Mouse (Mus musculus) right cerebral cortex, postnatal 14 days (tissue): Measurements from ENCODE around the gene Zfpm1.

Source experiments
- DNase-seq: peaks from one replicate; pipeline ENCODE4 v3.0.0; 2022

The Zfpm1 gene

DNA sequence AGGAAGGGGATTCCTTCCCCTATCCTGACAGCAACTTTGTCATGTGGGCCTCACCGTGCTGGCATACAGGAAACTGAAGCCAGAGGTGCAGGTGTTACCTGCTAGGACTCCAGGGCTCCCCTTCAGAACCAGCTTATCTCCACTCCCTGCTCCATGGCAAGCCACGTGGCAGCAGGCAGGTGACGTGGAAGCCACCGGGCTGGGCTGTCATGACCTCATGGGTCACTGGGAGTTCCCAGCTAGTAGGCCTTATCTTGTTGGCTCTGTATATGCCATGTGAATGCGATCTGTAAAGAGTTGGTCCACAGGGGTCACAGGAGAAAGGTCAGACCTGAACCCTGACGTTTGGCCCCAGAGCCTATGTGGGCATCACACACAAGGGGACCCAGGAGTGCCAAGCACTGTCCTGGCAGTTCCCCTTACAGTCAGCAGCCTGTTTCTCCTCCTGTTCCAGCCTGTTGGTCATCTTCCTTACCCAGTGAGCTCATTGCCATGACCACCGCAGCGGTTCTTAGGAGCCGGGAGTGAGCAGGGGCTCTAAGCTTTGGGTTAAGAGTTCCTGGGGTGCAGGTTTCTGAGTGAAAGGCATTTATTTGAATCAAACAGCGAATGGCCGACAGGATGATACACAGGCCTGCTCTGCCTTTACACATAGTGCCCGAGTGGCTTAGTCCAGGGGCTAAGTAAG is 48.6 kb downstream of the Zfpm1 start:
- DNase-seq: no peak

DNA sequence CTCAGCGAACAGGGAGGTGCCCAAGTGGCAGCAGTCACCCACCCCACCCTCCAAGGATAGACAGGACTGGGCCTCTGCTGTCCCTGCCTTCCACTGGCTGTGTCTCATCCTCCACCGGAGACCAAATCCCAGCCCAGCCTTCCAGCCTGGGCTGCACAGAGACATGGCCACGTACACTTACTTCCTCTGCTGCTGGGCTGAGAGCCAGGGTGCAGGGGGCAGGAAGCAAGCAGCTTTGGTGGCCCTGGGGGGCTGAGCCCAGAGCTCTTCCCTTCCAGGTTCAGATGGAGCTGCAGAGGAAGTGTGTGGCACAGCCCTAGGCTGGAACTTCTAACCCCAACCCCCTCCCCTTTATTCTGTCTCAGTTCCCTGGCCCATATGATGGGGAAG is 49.2 kb downstream of the Zfpm1 start:
- DNase-seq: no peak

DNA sequence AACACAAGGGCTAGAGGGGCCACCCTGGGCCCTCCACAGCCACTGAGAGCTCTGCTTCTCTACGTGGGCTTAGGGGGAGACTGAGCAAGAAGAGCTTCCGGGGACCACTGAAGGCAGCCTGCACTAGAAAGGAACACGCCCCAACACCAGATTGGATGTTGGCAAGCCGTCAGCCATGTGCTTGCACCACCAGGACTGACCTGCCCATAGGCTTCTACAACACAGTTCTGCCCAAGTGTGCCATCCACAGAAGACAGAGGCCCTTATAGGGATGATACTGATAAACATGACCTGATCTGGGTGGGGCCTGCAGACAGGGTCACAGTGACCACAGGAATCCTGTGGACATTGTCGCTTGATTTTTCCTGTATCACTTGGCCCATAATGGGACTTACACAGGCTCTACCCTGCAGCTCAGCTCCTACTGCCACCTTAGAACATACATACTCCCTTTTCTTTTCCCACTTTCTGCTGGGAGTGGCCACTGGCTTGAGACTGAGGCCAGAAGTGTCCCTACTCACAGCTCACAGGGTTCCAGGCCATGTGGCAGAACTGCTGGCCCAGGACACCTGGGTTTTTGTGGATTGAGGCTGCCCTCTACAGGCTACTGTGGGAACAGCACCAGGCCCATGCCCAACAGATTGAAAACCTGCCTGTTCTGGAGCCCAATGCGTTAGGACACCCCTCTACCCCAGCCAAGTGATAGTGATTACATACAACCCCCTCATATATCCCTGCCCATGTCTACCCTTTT is 51.0 kb downstream of the Zfpm1 start:
- peak; percentile 78 for DNase-seq

DNA sequence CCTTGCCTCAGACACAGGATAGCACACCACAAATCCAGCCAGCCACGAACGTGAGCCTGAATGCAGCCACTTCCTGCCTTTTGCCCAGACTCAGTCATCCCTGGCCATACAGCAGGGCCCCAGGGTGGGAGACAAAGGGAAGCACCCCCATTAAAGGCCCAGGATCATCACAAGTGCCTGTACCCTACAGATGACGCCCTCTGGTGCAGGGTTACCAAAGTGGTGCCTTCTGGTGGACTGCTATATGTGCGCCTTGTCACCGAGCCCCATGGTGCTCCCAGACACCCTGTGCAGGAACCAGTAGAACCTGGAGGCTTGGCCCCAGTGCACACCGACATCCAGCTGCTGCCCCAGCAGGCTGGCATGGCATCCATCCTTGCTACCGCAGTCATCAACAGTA is 51.6 kb downstream of the Zfpm1 start:
- DNase-seq: no peak

DNA sequence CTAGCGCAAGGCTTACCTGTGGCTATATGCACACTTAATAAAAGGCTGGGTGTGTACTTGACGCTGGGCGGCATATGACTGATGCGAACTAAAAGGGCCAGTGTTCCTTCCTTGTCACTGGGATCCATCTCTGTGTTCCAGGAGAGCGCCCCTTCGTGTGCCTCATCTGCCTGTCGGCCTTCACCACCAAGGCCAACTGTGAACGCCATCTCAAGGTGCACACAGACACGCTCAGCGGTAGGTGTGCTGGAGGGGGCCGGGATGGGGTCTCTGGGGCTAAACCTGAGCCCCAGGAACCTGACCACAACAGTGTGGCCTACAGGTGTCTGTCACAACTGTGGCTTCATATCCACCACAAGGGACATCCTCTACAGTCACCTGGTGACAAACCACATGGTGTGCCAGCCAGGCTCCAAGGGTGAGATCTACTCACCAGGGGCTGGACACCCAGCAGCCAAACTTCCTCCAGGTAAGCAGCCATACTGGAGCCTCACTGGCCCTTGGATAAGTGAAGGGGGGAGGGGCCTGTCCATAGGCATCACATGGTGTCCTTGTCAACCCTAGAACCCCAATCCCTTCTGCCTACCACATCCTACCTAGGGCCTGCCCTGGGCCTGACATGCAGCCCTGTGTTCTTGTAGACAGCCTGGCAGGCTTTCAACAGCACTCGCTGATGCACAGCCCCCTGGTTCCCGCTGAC is 53.0 kb downstream of the Zfpm1 start:
- no peak for DNase-seq

DNA sequence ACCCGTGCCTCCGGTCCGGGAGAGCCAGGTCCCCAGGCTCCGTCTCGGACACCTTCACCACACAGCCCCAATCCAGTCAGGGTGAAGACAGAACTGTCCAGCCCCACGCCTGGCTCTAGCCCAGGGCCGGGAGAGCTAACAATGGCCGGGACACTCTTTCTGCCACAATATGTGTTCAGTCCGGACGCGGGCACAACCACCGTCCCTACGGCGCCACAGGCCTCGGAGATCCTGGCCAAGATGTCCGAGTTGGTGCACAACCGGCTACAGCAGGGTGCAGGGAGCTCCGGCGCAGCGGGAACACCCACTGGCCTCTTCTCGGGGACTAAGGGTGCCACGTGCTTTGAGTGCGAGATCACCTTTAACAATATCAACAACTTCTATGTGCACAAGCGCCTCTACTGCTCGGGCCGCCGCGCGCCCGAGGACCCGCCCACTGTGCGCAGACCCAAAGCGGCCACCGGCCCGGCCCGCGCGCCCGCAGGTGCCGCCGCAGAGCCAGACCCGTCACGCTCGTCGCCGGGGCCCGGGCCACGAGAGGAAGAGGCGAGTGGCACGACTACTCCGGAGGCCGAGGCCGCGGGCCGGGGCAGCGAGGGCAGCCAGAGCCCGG is 53.8 kb downstream of the Zfpm1 start:
- no peak for DNase-seq

DNA sequence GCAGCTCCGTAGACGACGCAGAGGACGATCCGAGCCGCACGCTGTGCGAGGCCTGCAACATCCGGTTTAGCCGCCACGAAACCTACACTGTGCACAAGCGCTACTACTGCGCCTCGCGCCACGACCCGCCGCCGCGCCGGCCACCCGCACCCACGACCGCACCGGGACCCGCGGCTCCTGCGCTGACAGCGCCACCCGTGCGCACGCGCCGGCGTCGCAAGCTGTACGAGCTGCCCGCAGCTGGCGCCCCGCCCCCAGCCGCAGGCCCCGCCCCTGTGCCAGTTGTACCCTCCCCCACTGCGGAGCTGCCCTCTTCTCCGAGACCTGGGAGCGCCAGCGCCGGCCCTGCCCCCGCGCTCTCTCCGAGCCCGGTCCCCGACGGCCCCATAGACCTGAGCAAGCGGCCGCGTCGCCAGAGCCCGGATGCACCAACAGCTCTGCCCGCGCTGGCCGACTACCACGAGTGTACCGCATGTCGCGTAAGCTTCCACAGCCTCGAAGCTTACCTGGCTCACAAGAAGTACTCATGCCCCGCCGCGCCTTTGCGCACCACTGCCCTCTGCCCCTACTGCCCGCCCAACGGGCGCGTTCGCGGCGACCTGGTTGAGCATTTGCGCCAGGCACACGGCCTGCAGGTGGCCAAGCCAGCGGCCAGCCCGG is 54.4 kb downstream of the Zfpm1 start:
- peak; percentile 59 for DNase-seq

DNA sequence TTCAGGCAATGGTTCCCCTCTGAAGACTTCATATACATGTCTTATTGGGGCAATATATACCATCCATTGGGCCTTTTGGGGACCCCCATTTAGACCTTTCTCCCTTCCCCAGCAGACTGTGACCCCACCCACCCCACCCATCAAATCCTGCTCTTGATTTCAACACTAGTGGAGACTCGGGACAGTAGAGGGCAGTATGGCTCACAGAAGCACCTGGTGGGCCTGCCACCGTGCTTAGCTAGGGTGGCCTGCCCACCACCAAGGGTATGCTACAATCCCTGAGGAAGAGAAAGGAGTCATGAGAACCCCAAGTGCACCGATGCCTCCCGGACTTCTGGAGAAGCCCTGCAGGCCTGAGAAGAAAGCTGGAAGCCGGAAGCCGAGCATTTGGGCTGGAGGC is 56.9 kb downstream of the Zfpm1 start:
- DNase-seq: no peak

DNA sequence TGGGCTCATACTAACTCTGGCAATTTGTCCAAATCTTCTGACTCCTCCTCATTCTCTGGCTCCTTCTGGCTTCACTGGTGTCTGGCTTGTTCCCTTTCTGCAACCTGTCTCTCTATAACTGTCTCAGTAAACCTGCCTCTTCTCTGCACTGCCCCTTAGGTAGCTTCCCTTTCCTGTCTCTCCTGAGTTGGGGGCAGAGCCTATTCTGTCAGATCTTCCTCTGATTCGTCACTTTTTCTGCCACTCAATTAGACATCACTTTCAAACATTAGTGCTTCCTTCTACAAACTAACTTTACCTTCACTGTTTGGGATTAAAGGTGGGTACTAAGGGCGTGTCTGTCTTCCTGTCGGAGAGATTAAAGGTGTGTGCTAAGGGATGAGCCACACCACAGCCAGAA is 58.8 kb downstream of the Zfpm1 start:
- no peak for DNase-seq

DNA sequence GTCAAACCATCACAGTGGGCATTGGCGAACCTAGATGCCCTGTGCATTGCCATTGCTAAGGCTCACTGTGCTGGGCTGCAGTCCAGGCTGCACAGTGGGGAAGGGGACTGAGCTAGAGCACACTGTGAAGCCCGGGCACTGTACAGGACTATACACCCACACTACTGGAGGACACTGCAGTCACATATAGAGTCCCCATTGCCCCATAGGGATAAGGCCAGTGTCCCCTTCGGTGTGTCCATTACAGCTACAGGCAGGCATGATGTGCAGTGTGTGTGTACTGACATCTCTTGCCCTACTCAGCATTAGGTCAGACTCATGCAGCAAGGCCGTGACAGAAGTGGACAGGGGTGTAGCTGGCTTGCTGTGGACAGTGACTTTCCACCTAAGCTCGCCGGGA is 59.8 kb downstream of the Zfpm1 start:
- no peak for DNase-seq

DNA sequence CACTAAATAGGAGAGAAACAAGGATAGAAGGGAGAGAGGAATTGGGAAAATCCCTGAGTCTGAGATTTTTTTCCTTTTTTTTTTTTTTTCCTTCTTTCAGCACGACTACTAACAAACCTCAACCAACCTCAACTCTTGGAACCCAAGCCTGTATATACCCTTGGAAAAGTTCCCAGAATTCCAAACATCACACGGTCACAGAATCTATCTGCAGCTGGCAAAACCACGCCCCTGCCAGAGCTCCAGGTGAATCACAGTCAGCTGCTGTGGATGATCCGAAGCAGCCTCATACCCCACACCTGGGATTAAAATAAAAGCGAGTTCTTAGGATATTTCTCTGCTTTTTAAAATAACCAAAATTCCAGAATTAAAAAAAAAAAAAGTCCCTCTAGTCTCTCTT is 60.4 kb downstream of the Zfpm1 start:
- DNase-seq: no peak

DNA sequence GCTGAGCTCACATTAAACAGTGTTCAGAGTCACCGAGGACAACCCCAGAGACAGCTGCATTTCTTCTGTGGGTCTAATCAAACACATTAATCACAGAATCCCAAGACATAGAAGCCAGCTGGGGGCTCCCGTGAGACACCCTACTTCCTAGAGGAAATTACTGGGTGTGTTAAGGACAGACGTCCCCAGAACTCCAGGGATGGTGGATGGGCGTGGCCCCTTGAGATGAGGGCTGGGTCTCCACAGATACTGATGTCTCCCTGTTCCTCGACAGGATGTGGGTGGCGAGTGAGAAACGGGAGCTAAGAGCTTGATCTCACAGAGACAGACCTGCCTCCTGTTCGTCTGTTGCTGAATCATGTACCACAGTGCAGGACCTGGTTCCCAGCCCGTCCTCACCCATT is 60.9 kb downstream of the Zfpm1 start:
- DNase-seq: peak; percentile 53

DNA sequence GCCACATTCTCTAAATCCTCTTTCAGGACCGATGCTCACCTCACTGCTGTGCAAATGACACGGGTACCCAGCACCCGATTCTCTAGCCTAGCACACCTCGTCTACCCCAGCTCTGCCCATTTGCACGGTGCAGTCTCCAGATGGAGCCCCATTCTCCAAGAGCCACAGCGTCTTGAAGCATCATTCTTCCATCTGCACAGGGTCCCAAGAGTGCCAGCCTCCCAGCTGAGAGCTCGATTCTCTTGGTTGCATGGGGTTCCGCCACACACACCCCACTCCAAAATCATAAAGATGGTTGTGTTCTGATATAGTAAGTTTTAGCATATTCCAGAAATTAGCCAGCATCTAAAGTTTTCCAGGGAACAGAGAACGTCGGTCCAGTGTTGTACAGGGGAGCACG is 61.4 kb downstream of the Zfpm1 start:
- DNase-seq: no peak

DNA sequence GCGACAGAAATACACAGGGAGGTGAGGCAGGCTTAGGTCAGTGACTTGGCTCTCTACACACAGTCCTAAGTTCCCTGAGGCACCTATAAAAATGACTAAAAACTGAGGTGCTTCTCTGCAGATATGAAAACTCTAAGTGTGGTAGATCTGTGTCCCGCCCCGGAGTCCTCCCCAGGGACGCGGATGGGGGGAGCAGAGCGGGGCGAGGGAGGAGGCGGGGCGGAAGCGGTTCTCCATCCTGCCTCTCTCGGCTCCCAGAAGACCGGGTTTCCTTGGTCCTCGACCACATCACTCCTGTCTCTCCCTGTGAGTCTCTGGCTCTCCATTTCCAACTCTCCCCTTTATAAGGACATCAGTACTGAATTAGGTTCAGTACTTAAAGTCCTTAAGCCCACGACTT is 61.8 kb downstream of the Zfpm1 start:
- DNase-seq: no peak

DNA sequence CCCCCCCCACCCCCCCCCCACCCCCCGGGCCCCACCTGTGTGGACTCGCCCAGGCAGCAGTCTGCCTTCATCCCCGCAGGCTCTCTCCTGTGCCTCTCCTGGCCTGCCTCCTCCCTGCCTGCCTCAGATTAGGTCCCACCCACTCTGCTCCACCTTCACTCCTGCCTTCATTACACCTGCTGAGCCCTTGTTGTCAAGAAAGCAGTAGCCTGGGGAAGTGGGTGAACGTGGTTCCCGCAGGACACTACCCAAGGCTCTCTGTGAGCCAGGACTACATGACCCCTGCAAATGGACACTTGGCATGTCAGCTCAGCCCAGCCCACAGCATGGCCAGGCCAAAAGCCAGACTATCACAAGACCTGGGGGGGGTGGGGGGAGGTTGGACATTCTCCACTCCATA is 62.3 kb downstream of the Zfpm1 start:
- no peak for DNase-seq

DNA sequence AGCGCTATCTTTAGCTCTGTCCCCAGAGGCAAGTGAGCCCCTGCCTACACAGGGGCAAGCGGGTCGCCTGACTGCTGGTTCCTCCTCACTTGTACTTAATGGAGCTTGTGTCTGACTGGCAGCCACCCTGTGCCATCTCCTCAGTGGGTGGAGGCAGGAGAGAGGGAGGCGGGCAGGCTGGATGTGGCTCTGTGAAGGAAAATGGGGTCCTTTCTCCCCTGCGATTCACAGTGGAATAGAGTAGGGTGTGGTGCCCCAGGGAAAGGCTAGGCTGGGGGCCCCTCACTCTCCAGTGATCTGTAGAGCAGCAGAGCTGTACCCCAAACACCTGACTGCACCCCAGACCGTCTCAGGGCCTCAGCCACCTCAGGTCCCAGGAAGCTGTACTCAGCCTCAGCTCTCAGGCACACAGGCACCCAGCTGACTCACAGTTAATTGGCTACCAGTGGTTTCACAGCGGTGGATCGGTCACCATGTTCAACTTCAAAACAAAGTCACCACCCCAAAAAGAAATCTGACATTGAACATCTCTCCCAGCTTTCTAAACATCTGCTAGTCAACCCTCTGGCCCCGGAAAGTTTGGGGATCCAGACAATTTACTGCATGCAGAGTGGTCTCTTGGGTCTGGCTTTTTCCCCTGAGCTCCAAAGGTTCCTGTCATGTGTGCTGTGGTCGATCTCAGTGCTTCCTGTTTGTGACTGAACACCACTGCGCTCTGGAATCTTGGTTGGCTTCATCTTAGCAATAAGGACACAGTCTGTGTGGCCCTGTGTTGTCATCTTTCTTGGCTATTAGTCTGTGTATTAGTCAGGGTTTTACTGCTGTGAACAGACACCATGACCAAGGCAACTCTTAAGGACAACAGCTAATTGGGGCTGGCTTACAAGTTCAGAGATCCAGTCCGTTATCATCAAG is 63.5 kb downstream of the Zfpm1 start:
- no peak for DNase-seq

DNA sequence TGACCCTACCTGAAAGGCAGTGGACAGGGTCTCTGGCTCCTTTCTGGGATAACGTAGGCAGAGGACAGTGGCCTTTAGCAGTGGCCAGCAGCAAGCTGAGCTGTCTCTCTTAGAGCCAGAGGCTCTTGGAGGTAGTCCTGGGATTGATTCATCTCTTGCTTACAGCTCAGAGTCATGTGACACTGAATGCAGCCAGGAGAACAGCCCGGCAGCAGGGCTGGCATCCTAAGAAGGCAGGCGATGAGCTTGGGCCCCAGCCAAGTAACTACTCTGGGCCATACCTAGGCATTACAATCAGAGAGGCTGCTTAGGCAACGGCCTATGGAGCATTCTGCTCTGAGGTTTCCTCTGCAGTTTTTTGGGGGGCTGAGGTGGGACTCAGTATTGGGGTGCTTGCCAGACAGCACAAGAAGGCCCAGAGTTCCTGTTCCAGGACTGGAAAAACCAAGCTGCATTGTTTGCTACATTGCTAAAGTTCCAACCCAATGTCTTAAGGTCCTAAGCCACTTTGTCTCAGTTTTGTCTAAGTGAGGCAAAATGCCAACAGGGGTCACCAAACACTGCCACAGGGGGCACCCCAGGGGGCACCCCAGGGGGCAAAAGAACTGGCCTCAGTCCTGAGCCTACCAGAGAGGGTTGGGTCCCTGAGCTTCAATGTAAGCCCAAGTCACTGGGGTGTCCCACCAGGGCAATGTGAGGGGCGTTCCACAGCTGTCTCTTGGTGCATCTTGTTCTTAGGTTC is 66.0 kb downstream of the Zfpm1 start:
- DNase-seq: peak; percentile 67

DNA sequence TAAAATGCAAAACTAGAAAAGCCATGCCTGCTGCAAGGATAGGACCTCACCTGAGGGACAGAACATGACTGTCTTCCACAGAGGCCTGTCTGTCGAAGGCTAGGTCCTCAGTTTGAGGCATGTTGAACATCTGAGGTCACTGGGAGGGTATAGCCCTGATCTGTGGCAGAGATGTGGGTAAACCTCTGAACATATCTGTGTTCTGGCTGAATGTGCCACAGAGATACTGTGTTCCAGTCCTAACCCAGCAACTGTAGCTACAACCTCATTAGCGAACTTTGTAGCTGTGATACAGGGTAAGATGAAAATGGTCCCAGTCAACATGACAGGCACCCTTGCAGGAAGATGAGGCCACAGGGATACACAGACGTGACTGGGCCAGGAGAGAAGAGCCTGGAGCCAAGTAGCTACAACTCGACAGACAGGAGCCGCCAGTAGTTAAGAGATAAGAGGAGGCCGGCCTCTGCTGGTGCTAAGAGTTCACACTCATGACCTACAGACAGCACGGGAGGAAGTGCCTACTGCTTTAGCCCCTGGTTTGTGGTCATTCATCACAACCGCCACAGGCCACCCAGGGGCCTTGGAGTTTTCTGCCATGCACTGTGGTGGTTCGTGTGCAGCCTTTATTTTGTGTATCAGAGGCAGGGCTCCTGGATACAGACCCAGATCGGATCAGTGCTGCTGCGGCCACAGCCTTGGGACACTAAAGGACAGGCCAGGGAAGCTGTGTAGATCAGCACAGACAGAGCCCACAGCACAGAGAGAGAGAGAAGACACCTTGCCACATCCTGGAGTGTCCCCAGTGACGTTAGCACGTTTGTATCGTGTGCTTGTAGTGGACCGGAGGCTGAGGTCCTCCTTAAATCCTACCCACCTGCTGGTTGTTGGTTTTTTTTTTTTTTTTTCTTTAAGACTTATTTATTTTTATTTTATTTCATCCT is 67.7 kb downstream of the Zfpm1 start:
- DNase-seq: no peak

DNA sequence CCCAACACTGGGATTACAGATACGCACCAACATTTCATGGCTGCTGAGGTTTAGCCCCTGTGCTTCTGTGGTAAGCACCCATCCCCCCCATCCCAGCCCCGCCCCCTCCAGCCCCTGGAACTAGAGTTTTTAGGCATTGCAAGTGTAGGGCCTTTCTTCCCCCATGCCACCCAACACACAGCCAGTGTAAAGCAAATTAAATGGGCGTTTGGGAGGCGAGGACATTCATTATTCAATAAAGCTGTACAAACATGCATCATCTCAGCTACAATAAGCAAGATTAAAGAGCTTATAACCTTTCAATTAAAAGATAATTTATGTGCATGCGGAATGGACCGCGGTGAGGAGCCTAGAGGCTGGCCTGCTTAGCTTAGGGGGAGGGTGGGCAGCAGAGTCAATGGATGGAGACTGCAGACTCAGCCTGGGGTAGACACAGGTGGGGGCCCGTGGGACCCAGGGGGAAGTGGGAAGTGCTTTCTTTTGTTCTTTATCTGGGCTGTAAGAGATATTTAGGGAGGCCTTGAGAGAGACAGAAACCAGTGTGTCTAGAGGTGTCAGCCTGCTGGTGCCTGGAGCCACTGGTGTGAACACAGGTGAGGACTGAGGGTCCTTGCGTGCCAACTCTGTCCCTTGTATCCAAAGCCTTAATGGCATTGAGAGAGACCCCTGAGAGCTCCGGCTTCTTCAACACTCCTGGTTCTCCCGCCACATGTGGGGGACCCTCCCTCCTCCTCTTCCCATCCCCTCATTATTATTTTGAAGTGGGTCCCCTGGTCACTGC is 68.6 kb downstream of the Zfpm1 start:
- DNase-seq: no peak
